Mouse (Mus musculus): Measurements from ENCODE around the gene Tra2b.
"Not testable (repeated sequence)": the region's sequence is repeated elsewhere in the genome, so short reads cannot be mapped to it uniquely, and the experiment has no call there.

Tra2b gene

GRCm38 (mm10) chr16:22241376-22242238 lies 24.2 kb downstream of the Tra2b start:
- no peak for DNase-seq

GRCm38 (mm10) chr16:22240856-22241255 lies 24.9 kb downstream of the Tra2b start:
- no peak for DNase-seq

- DNase-seq: no peak
Measured at GRCm38 (mm10) chr16:22239978-22240377, 25.8 kb downstream of the Tra2b start.

GRCm38 (mm10) chr16:22238928-22239620 lies 26.7 kb downstream of the Tra2b start:
- no peak for DNase-seq

GRCm38 (mm10) chr16:22238402-22238801 lies 27.4 kb downstream of the Tra2b start:
- not testable (repeated sequence) for DNase-seq

GRCm38 (mm10) chr16:22236814-22237213 lies 29.0 kb downstream of the Tra2b start:
- no peak for DNase-seq

GRCm38 (mm10) chr16:22234535-22234934 lies 31.3 kb downstream of the Tra2b start:
- no peak for DNase-seq

- DNase-seq: not testable (repeated sequence)
Measured at GRCm38 (mm10) chr16:22230276-22230675, 35.5 kb downstream of the Tra2b start.

- DNase-seq: no peak
Measured at GRCm38 (mm10) chr16:22203501-22203900, 62.3 kb downstream of the Tra2b start.

- DNase-seq: no peak
Measured at GRCm38 (mm10) chr16:22201858-22202257, 63.9 kb downstream of the Tra2b start.

GRCm38 (mm10) chr16:22200476-22200875 lies 65.3 kb downstream of the Tra2b start:
- no peak for DNase-seq
